Mouse (Mus musculus) forebrain, embryonic 10.5 days (tissue): ENCODE measurements around the gene BC028528. TPM values are rescaled to one million over a fixed set of nuclear protein-coding genes. Genes with fewer than 3 reads are reported as not detected.

Experiments used
- DNase-seq: peaks from one replicate; pipeline ENCODE4 v3.0.0-alpha.2; 2017; ENCODE audit warnings: low spot score; ENCODE audit errors: extremely low spot score
- H3K27ac ChIP-seq: fragments of 300-500 bp; sonication (generic); 2 replicates; pipeline ENCODE4 v1.5.1; 2016; ENCODE audit warnings: mild to moderate bottlenecking
- H3K27me3 ChIP-seq: fragments of 300-500 bp; sonication (generic); 2 replicates; pipeline ENCODE4 v1.6.1; 2016; ENCODE audit warnings: mild to moderate bottlenecking; ENCODE audit not compliant: poor library complexity, severe bottlenecking
- H3K36me3 ChIP-seq: fragments of 300-500 bp; sonication (generic); replicated peaks from 2 replicates; pipeline ENCODE4 v1.6.1; 2016; ENCODE audit warnings: mild to moderate bottlenecking, moderate library complexity
- H3K4me1 ChIP-seq: fragments of 300-500 bp; sonication (generic); 2 replicates; pipeline ENCODE4 v1.6.1; 2016
- H3K4me3 ChIP-seq: fragments of 300-500 bp; sonication (generic); 2 replicates; pipeline ENCODE4 v1.5.1; 2016; ENCODE audit warnings: mild to moderate bottlenecking, moderate library complexity
- H3K9me3 ChIP-seq: fragments of 300-500 bp; sonication (generic); 2 replicates; pipeline ENCODE4 v1.6.1; 2016; ENCODE audit warnings: mild to moderate bottlenecking, moderate library complexity
- WGBS: fragments of 180-500 bp; shearing (Covaris S2); methylation state at CpG from one replicate; pipeline ENCODE4 v1.1.7; 2016; 5-methylcytosine and 5-hydroxymethylcytosine counted together
- polyA plus RNA-seq: library from polyadenylated mRNA; unstranded; fragments of >200 nt; fragmentation: Nextera tagmentation; extraction: Ambion mirVana; gene quantifications from 2 replicates; pipeline ENCODE4 v1.2.1, GENCODE M21; 2016

The BC028528 gene
- polyA plus RNA-seq, 1 experiment from 2014 or later: 7.2 TPM

DNA sequence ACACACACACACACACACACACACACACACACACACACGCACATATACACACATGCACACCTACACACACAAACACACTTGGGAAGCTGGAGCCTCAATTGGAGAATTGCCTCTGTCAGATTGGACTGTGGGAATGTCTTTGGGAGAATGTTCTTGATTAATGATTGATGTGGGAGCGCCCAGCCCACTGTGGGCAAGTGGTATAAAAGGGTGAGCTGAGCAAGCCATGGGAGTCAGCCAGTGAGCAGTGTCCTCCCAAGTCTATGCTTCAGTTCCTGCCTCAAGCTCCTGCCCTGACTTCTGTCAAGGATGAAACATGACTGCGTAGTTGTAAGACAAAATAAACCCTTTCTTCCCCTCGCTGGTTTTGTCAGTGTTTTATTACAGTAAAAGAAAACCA is 4.2 kb downstream of the BC028528 start:
- H3K27me3 ChIP-seq: peaks cover 15% of the 10 kb centered on the region
- 90% methylated on average over 4 of the region's 4 CpGs for WGBS
- H3K4me3 ChIP-seq: no peak overlapping the region
- H3K27ac ChIP-seq: no peak overlapping the region
- H3K4me1 ChIP-seq: peaks cover 20% of the 10 kb centered on the region
- DNase-seq: no peak
- H3K36me3 ChIP-seq: no peaks in the 10 kb centered on the region
- no peaks in the 10 kb centered on the region for H3K9me3 ChIP-seq

DNA sequence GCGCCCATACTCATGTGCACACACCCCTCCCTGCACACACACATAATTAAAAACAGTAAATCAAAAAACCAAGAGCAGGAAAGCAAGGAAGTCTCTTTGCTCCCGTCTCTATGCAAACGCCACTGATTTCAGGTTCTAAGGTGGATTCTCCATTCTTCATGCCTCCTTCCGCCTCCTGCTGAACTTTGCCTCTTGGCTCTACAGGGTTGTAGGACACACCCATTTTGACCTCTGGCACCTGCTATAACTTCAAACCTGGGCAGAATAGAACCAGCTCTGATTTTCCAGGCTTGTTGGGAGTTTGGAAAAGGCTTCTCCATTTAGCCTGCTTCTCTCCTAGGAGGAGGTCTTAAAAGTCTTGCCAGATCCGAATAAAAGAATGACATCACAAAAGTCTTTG is 7.4 kb downstream of the BC028528 start:
- peaks cover 3% of the 10 kb centered on the region; the same call in 1 of the 2 replicates for H3K36me3 ChIP-seq
- H3K4me3 ChIP-seq: no peak overlapping the region
- H3K27me3 ChIP-seq: peaks cover 11% of the 10 kb centered on the region
- H3K27ac ChIP-seq: no peak overlapping the region
- no peaks in the 10 kb centered on the region for H3K9me3 ChIP-seq
- WGBS: 81% methylated on average over 5 of the region's 5 CpGs
- H3K4me1 ChIP-seq: peaks cover 22% of the 10 kb centered on the region
- no peak for DNase-seq

DNA sequence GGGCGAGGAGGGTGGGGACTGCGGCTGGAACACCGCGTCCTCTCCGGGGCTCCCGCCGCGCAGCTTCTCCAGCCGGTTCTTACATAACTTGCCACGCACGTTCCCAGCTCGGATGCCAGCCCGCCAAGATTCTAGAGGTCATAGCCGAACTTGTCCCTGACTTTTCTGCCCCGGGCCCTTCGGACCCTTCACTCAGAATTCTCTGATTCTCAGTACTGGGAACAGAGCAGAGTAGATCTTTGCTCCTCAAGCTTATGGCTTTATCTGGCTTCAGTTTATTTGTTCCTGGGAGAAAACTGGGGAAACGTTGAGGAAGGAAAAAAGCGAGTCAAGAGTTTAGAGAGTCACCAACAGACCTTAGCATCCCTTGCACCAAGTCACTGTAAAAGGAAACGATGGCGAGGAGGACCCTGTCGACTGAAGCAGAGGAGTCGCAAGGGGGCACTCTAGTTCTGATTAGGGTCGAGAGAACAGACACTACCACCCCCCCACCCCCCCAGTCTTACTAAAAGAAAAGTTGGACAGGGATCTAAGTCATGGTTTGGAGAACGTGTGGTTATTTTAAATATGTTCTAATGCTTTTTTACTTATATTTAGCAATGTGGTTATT is 8.9 kb downstream of the BC028528 start:
- H3K9me3 ChIP-seq: no peaks in the 10 kb centered on the region
- peaks cover 11% of the 10 kb centered on the region for H3K27me3 ChIP-seq
- WGBS: 3% methylated on average over 24 of the region's 24 CpGs
- H3K36me3 ChIP-seq: peaks cover 8% of the 10 kb centered on the region; the same call in 1 of the 2 replicates
- peak overlapping the region; percentile 67 for H3K4me3 ChIP-seq
- H3K4me1 ChIP-seq: peaks cover 22% of the 10 kb centered on the region
- peak; percentile 51 for DNase-seq
- H3K27ac ChIP-seq: peak overlapping the region; percentile 82

DNA sequence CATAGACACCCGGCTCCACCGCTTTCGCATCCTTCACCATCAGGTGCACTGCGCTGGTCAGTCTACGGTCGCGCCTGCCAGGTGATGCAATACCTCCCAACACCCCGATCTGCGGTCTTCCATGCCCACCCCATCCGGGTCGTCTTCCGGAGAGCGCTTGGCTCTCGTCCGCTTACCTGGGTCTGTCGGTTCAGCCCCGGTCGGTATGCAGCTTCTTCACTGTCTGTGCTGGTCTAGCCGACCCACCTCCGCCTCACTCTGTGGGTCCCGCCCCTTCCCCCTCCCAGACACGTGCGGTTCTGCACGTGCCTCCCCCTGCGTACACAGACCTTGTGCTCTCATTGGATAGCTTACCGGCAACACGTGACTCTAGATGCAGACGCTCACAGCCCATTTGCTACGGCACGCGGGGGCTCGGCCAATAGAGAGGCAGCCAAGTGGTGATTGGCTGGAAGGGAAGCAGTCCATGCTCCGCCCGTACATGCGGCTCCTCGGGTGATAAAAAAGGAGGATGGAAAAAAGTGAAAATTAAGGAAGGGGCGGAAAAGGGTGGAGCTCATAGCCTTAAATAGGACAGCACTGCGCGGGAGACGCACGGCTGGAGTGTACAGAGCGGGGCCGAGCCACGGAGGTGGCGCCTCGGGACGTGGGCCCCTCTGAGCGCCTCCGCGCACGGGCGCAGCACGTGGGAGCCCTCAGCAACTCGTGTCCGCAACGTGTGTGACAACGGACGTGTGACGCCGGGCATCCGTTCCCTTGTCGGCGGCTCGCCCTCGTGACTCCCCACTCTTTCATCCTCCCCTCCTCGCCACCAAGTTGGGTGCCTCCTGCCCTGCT is 9.6 kb downstream of the BC028528 start, which contains the start of gene Ciart:
Gene Ciart, minus strand, starts transcription at position 273 of the 837 bp plus-strand sequence.
- DNase-seq: peak; percentile 97
- Histone ChIP-seq H3K27ac (peak within 1 kb of the TSS; percentile 82), H3K36me3 (peaks cover 10% of the 10 kb centered on the region), H3K9me3 (no peaks in the 10 kb centered on the region), H3K27me3 (peaks cover 11% of the 10 kb centered on the region), H3K4me1 (peaks cover 22% of the 10 kb centered on the region), H3K4me3 (peak within 1 kb of the TSS; percentile 67)
- WGBS: under 1% methylated on average over 66 of the region's 66 CpGs

DNA sequence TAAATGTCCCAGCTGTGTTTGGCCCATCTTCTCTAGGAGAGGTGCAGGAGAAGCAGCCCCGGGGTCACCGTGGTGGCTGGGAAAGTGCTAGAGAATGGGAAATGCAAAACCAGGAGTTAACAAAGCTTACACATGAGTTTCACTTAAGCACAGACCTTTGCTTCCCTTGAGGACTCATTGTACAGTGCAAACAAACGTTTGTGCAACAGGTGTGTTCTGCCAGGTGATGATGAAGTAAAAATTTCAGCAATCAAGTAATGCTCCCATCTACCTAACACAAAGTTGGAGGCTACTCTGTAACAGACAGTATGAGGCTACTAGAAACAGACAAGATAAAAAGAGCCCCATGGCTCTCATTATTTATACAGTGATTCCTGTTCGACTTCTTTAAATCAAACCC is 12.7 kb downstream of the BC028528 start:
- H3K27ac ChIP-seq: no peak overlapping the region
- H3K4me3 ChIP-seq: no peak overlapping the region
- DNase-seq: no peak
- H3K36me3 ChIP-seq: peaks cover 14% of the 10 kb centered on the region
- H3K9me3 ChIP-seq: no peaks in the 10 kb centered on the region
- WGBS: 92% methylated on average over 4 of the region's 4 CpGs
- peaks cover 22% of the 10 kb centered on the region for H3K4me1 ChIP-seq
- peaks cover 11% of the 10 kb centered on the region for H3K27me3 ChIP-seq

DNA sequence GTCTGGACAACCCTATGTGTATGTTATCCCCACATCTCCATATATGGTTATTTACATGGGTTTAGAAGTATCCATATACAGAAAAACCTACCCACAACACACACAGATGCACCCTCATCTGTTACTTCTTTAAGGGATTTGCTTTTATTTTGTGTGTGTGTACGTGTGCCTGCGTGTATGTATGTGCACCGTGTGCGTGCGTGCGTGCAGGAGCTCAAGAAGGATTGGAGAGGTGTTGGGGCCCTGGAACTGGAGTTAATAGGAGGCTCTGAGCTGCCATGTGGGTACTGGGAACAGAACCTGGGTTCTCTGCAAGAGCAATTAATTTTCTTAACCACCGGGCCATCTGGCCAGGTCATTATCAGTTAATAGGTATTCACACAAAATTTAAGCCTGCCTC is 19.8 kb downstream of the BC028528 start:
- H3K36me3 ChIP-seq: peaks cover 37% of the 10 kb centered on the region
- no peak for DNase-seq
- H3K27me3 ChIP-seq: no peaks in the 10 kb centered on the region
- H3K4me3 ChIP-seq: peak overlapping the region; percentile 80
- WGBS: 85% methylated on average over 7 of the region's 7 CpGs
- no peaks in the 10 kb centered on the region for H3K9me3 ChIP-seq
- peaks cover 23% of the 10 kb centered on the region for H3K4me1 ChIP-seq
- H3K27ac ChIP-seq: peak overlapping the region; percentile 90

DNA sequence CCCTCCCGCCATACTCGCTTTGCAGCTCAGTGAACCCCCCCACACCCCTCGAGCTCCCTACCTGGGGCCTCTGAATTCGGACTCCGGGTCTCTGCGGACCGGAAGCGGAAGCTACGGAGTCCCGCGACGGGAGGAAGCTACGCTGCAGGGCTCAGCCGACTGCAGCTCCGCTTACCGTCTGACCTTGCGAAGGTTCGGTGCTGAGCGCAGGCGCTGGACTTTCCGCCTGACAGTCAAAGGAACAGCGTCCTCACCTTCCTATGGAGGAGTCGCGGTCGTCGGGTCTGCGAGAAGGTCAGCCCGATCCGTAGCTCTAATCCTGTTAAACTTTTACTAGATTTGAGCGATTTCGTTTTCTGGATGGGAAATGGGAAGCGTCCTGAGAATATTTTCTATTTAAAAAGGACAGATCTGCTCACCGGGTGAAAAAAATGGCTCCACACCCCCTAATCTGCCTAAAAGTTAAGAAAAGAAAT is 20.4 kb downstream of the BC028528 start, which contains the start of gene Mrps21:
Gene Mrps21, minus strand, starts transcription at position 128 of the 476 bp plus-strand sequence.
- DNase-seq: peak; percentile 83
- WGBS: under 1% methylated on average over 33 of the region's 33 CpGs
- H3K27ac ChIP-seq: peak within 1 kb of the TSS; percentile 90

DNA sequence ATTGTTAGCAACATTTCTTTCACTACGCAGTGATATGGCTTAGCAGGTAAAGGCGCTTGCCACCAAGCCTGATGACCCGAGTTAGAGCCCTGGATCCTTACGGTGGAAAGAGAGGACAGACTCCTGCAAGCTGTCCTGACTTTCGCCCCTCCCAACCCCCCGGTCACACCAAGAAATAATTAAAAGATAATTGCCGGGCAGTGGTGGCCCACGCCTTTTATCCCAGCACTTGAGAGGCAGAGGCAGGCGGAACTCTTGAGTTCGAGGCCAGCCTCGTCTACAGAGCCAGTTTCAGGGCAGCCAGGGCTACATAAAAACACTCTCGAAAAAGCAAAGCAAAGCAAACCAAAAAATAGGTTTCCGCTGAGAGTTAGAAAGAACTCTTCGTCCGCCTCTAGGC is 20.8 kb downstream of the BC028528 start:
- Histone ChIP-seq H3K4me1 (peaks cover 23% of the 10 kb centered on the region), H3K9me3 (no peaks in the 10 kb centered on the region), H3K27me3 (no peaks in the 10 kb centered on the region), H3K36me3 (peaks cover 46% of the 10 kb centered on the region), H3K27ac (peak overlapping the region; percentile 90), H3K4me3 (peak overlapping the region; percentile 80)
- 9% methylated on average over 15 of the region's 15 CpGs for WGBS
- no peak for DNase-seq

More for the DNA sequence above, 20.4 kb downstream of the BC028528 start, which contains the start of gene Mrps21:
- peaks cover 43% of the 10 kb centered on the region for H3K36me3 ChIP-seq
- H3K27me3 ChIP-seq: no peaks in the 10 kb centered on the region
- H3K4me3 ChIP-seq: peak within 1 kb of the TSS; percentile 80
- H3K4me1 ChIP-seq: peaks cover 23% of the 10 kb centered on the region
- no peaks in the 10 kb centered on the region for H3K9me3 ChIP-seq

DNA sequence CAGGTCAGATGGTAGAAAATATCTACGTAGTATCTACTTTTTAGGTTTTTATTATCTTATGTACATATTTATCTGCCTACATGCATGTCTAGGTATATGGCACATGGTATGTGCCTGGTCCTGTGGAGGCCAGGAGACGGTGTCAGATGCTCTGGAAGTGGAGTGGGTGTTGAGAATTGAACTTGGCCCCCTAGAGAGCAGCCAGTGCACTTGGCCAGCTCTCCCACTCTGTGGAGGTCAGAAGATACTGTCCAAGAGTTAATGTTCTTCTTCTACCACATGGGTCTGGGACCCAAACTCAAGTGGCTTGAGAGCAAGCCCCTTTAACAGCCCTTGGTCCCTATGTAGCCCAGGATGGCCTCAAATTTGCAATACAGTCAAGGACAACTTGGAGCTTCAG is 24.4 kb downstream of the BC028528 start:
- no peak overlapping the region for H3K4me3 ChIP-seq
- H3K27me3 ChIP-seq: no peaks in the 10 kb centered on the region
- no peak overlapping the region for H3K27ac ChIP-seq
- peaks cover 74% of the 10 kb centered on the region for H3K36me3 ChIP-seq
- DNase-seq: no peak
- no peaks in the 10 kb centered on the region for H3K9me3 ChIP-seq
- WGBS: 94% methylated on average over 2 of the region's 2 CpGs
- H3K4me1 ChIP-seq: peaks cover 19% of the 10 kb centered on the region

DNA sequence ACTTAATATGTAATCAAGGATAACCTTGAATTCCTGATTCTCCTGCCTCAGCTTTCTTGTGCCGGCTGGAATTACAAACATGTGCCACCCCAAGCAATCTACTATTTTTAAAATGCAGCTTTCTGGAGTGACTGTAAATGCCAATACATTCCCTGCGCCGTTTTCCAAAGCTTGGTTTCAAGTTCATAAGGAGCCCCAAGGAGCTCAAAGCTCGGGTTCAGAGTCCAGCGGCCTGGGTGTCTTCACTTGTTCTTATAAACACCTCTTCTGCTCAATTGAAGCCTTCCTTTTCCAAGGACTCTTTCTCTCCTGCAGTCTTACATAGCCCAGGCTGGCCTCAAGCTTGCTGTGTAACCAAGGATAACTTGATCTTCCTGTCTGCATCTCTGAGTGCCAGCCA is 25.7 kb downstream of the BC028528 start:
- Histone ChIP-seq H3K27ac (no peak overlapping the region), H3K4me1 (peaks cover 12% of the 10 kb centered on the region), H3K4me3 (no peak overlapping the region), H3K36me3 (peaks cover 87% of the 10 kb centered on the region), H3K27me3 (no peaks in the 10 kb centered on the region), H3K9me3 (no peaks in the 10 kb centered on the region)
- 97% methylated on average over 5 of the region's 5 CpGs for WGBS
- no peak for DNase-seq

DNA sequence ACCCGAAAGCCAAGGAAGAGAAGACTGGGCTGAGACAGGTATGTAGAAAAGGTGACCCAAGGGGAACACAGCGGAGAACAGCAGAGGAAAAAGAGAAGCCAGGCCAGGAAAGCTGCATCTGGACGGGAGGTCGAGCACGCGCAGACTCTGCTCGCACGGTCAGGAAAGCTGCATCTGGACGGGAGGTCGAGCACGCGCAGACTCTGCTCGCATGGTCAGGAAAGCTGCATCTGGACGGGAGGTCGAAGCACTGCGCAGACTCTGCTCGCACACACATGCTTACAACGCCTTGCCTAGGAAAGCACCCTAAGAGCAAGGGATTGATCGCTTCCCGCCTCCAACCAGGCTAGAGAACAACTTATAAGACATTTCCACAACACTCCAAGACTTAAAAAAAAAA is 26.2 kb downstream of the BC028528 start:
- H3K4me1 ChIP-seq: peaks cover 7% of the 10 kb centered on the region
- 90% methylated on average over 20 of the region's 20 CpGs for WGBS
- no peaks in the 10 kb centered on the region for H3K9me3 ChIP-seq
- peaks cover 87% of the 10 kb centered on the region for H3K36me3 ChIP-seq
- H3K27me3 ChIP-seq: no peaks in the 10 kb centered on the region
- H3K27ac ChIP-seq: no peak overlapping the region
- no peak for DNase-seq
- H3K4me3 ChIP-seq: no peak overlapping the region

DNA sequence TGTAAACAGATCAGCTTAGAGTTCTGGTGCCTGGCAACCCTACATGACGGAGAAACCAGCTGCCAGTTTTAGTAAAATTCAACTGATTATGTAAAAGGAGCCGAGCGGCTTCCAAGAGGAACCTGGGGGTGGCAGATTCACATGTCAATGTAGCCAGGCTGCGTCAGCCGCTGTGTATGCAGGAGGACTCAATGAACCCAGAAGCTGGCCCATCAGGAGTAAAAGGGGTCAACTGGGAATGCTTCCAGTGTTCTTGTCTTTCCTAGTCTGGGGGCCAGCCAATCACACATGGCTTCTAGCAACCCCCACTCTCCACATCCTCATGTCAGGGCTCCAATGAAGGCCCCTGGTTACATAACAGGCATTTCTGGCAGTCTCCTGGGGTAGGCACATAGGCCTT is 26.8 kb downstream of the BC028528 start:
- Histone ChIP-seq H3K27ac (no peak overlapping the region), H3K27me3 (no peaks in the 10 kb centered on the region), H3K4me1 (peaks cover 1% of the 10 kb centered on the region), H3K9me3 (no peaks in the 10 kb centered on the region), H3K36me3 (peaks cover 84% of the 10 kb centered on the region), H3K4me3 (no peak overlapping the region)
- 96% methylated on average over 5 of the region's 5 CpGs for WGBS
- no peak for DNase-seq

DNA sequence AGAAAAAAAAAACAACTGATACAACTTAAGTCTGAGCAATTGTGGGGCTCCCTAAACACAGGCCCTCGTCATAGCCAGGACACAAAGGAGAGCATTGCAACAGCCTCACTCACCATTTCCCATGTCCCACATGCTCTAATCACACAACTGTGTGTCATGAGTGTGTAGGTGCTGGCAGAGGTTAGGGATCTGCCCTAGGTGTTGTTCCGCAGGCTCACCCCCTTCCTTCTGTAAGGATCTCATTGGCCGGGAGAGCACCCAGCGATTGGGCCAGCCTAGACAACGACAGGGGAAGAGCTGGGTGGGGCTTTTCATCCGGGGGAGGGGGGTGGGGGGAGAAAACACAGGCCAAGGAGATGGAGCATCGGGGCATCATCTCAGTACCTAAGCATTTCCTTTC is 28.2 kb downstream of the BC028528 start:
- 80% methylated on average over 7 of the region's 7 CpGs for WGBS
- Histone ChIP-seq H3K27ac (no peak overlapping the region), H3K4me1 (no peaks in the 10 kb centered on the region), H3K36me3 (peaks cover 70% of the 10 kb centered on the region), H3K27me3 (no peaks in the 10 kb centered on the region), H3K9me3 (no peaks in the 10 kb centered on the region), H3K4me3 (no peak overlapping the region)
- no peak for DNase-seq
